Mouse (Mus musculus) testis, adult 2 months (tissue): ENCODE data around the gene Bysl.

Experiments used
- CTCF ChIP-seq: fragments of 200-500 bp; IDR thresholded peaks from 2 replicates; pipeline ENCODE4 v1.5.1; 2012; ENCODE audit warnings: low read depth, mild to moderate bottlenecking, inconsistent platforms, low read length, moderate library complexity; ENCODE audit not compliant: control insufficient read depth, insufficient read depth, insufficient replicate concordance
- POLR2A ChIP-seq: fragments of 200-500 bp; IDR thresholded peaks from 2 replicates; pipeline ENCODE4 v1.6.1; 2012; ENCODE audit warnings: low read depth, mild to moderate bottlenecking, inconsistent platforms, low read length, moderate library complexity; ENCODE audit not compliant: control insufficient read depth

DNA sequence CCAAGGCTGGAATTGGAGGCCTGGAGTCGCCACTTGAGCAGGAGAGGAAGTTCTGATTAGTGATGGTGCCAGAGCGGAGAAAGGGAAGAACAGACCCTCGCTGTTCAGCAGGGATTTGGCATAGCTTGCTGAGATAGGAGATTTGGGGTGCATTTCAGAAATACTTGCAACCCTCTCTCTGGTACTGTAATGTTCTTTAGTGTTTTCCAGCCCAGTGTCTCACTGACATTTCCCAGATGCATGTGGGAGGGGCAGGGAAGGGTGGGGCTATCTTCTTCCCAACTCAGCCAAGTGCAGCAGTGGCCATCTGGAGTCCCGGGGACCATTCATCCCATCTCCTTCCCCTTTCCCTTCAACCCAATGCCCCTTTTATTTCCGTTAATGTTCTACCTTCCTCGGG lies 51.6 kb downstream of the Bysl start:
- TF ChIP-seq POLR2A (no peak), CTCF (no peak)
